8 mouse cellular contexts compared by ENCODE assay signal in the genomic region with DNA sequence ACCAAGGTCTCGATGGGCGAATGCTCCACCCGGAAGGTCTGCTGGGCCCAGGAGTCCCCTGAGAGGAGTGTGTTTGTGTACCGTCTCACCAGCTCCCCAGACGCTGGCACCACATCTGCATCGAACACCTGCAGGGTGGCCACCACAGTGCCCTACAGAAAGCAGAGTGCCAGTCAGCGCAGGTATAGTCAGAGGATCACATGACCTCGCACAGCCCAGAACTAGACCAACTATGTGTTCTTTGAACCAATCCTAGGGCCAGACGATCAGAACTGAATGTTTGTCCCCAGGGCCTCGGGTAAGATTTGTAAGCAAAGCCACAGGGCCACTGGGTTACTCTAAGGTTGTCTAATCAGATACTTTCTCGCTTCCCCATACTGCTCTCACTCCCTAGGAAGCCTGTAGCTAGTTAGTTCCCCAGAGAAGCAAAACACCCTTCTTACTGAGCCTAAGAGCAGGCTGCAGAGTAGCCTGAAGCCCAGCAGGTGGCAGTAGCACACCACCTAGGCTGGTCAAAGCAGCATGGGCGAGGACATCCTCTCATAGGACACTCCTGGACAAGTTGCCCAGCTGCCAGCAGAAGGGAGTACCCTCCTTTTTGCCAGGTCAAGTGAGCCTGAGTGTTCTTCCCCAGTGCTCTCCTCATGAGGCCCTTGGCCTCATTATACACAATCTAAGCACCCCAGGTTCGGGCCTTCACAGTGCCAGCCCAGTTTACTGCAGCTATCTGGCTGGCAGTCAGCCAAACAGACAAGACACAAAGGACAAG. TPM values are rescaled to one million over a fixed set of nuclear protein-coding genes. Genes with fewer than 3 reads are reported as not detected.
DNase-seq lines count a peak whose midpoint lies in the region; ATAC-seq and TF ChIP-seq lines count a peak whose summit lies in the region.

No protein-coding gene starts in this region.

- H3K9me3 ChIP-seq in hindbrain, postnatal 0 days (ENCODE audit: low read length), result no peaks in the 10 kb centered on the region

- WGBS in hindbrain, postnatal 0 days, result 58% methylated on average over 13 of the region's 13 CpGs

- H3K27ac ChIP-seq in gastrocnemius, adult 2 months, result no peak overlapping the region
- no peak overlapping the region for H3K27ac ChIP-seq in hindbrain, postnatal 0 days

- H3K9ac ChIP-seq in hindbrain, postnatal 0 days (replicated peaks; ENCODE audit: low read length), result no peak overlapping the region

- no peak overlapping the region for H3K4me2 ChIP-seq in hindbrain, postnatal 0 days (ENCODE audit: low read depth, low read length)

- peak; percentile 86 for ATAC-seq in activated CD4-positive, CD25-positive, alpha-beta regulatory T cell, adult 4 months
- peak; percentile 92 for ATAC-seq in hindbrain, postnatal 0 days

- H3K27me3 ChIP-seq in hindbrain, postnatal 0 days (ENCODE audit: insufficient read depth, low read length), result no peaks in the 10 kb centered on the region

- no peaks in the 10 kb centered on the region for H3K36me3 ChIP-seq in hindbrain, postnatal 0 days (ENCODE audit: insufficient read depth, low read length)

- peak; percentile 60 to 69 for DNase-seq in cerebellum, postnatal 4 days (ENCODE audit: low spot score in 2 of 2)
- peak; percentile 80 for DNase-seq in gastrocnemius, adult 2 months
- peak; percentile 91 for DNase-seq in hindbrain, postnatal 0 days (ENCODE audit: low spot score)
- DNase-seq in left cerebral cortex, adult 11 months (ENCODE audit: low spot score), result peak; percentile 63
- peak; percentile 89 for DNase-seq in lung, postnatal 36 days
- peak; percentile 78 for DNase-seq in retina, postnatal 7 days (ENCODE audit: low read depth, low spot score)
- DNase-seq in urinary bladder, postnatal 14 days (ENCODE audit: low spot score), result peak; percentile 70

- intact Hi-C loops in gastrocnemius, adult 2 months (cut with DNase I), result loop anchor here (1.0 kb wide), 1 partner anchor 200 kb away; no protein-coding TSS in a partner anchor

- no peak overlapping the region for H3K4me3 ChIP-seq in gastrocnemius, adult 2 months
- no peak overlapping the region for H3K4me3 ChIP-seq in hindbrain, postnatal 0 days (ENCODE audit: low read length)

- peak; percentile 99 for TF ChIP-seq CTCF in gastrocnemius, adult 2 months (IDR thresholded peaks at IDR 0.05)
- TF ChIP-seq CTCF in hindbrain, postnatal 0 days (IDR thresholded peaks at IDR 0.05; ENCODE audit: low read depth), result peak; percentile 99

- no peaks in the 10 kb centered on the region for H3K4me1 ChIP-seq in hindbrain, postnatal 0 days (ENCODE audit: insufficient read depth, low read length)

RNA-seq across cellular contexts. Expression of a gene that starts 18.0 kb away (rescaled TPM):
- polyA plus RNA-seq in activated CD4-positive, CD25-positive, alpha-beta regulatory T cell, adult 4 months (2017; shearing (Covaris generic)), result under 1 TPM; 0.17 to 0.44 TPM
- 1 to 10 TPM; 3.2 to 6.6 TPM for total RNA-seq in gastrocnemius, adult 2 months (2021)
- 58.5 and 69.0 TPM in 2 replicates for total RNA-seq in hindbrain, postnatal 0 days (2014; rRNA removed)
- 15.4 and 15.6 TPM in 2 replicates for polyA plus RNA-seq in hindbrain, postnatal 0 days (2015; fragmentation: Nextera tagmentation; extraction: Ambion mirVana)

RNA-seq across cellular contexts. Expression of a gene that starts 40.6 kb away (rescaled TPM):
- 1 to 10 TPM; 7.6 to 8.1 TPM for polyA plus RNA-seq in activated CD4-positive, CD25-positive, alpha-beta regulatory T cell, adult 4 months (2017; shearing (Covaris generic))
- total RNA-seq in gastrocnemius, adult 2 months (2021), result 10 to 100 TPM; 30.9 to 32.8 TPM
- 7.2 and 11.2 TPM in 2 replicates for total RNA-seq in hindbrain, postnatal 0 days (2014; rRNA removed)
- polyA plus RNA-seq in hindbrain, postnatal 0 days (2015; fragmentation: Nextera tagmentation; extraction: Ambion mirVana), result 9.3 and 11.2 TPM in 2 replicates
